Mouse (Mus musculus): Measurements from ENCODE around the gene Rimbp2. TPM values are rescaled to one million over a fixed set of nuclear protein-coding genes. Genes with fewer than 3 reads are reported as not detected.
"Not testable (repeated sequence)": the region's sequence is repeated elsewhere in the genome, so short reads cannot be mapped to it uniquely, and the experiment has no call there.

Gene Rimbp2
- total RNA-seq, 2 experiments from 2014 or later = 67.1 to 68.9 TPM

DNA sequence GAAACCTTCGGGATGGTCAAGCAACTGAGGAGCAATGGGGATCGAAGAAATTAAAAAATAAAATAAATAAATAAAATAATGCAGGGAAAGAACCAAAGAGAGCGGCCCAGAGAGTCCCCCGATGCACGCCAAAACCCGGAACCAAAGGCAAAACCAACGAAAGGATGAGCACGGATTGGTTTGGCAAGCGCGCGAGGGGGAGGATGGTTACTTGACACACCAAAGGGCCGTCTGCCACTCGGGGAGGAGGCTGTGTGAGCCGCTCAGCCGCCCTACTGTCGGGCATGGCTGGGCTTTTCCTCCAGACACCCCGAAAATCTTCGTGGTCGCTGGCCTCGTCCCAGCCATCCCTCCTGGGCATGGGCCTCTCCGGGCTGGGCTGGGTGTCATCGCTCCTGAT lies 171.7 kb downstream of the Rimbp2 start:
- no peak for DNase-seq
- intact Hi-C loops (cut with DNase I) = no loop called here

DNA sequence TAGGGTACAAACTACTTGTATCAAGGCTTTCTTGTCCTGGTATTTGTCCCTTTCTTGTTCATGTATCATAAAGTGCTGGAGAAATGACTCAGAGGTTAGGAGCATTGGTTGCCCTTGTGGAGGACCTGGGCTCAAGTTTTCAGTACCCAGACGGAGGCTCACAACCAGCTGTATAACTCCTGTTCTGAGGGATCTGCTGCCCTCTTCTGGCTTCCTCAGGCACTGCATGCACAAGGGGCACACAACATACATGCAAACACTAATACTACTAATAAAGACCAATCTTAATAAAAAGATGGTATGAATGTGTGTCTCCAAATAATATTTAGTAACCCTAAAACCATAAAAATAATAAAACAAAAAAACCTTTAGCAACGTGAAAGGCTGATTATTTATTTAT lies 176.9 kb downstream of the Rimbp2 start:
- no peak for DNase-seq
- intact Hi-C loops (cut with DNase I) = no loop called here

DNA sequence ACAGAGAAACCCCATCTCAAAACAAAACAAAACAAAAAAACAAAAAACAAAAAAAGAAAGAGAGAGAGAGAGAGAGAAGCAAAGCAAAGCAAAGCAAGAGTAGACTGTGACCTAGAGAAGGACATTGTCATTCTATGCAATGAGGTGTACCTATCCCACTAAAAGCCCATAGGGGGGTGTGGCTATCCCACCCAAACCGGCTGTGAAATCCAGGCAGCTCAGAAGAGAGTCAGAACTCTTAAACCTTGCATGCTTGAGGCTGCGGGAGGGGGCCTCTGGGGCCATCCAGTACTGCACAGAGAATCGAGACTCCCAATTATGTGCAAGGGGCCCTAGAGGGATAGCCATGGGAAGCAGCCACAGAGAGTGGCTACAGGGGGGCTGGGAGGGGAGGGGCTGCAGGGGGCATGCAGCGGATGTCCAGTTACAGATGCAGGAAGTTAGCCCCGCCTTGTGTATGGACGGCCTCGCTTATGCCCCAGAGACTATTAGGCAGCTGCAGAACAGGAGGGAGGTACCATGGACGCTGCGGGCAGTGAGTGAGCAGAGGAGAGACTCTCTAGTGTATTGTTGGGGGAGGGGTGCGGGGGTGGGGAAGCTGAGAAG lies 184.2 kb downstream of the Rimbp2 start:
- DNase-seq = no peak
- intact Hi-C loops (cut with DNase I) = no loop called here

- intact Hi-C loops (cut with DNase I) = no loop called here
- DNase-seq = peak; percentile 33
Observed at GRCm38 (mm10) chr5:128761118-128761517, 192.2 kb downstream of the Rimbp2 start.

DNA sequence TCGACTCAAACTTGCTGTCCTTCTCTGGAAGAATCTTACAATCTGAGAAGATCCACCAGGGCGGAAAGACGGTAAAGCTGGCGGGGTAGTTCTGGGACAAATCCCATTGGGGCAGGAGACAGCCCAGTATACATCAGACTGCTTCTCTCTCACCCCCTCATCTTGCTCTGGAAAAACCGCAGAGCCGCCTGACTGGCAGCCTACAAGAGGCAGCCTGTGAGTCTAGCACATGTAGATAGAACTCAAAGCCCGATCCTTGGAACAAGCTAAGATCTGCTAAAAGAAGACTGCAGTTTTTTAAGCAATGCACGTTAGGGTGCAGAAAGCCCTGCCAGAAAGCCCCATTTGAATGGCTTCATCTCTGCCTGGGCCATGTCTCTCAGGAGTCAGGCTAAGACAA lies 207.0 kb downstream of the Rimbp2 start:
- intact Hi-C loops (cut with DNase I) = no loop called here
- DNase-seq = no peak

- DNase-seq = no peak
- intact Hi-C loops (cut with DNase I) = no loop called here
Observed at GRCm38 (mm10) chr5:128745206-128745605, 208.1 kb downstream of the Rimbp2 start.

- intact Hi-C loops (cut with DNase I) = no loop called here
- peak; percentile 41 for DNase-seq
Observed at GRCm38 (mm10) chr5:128744351-128744750, 208.9 kb downstream of the Rimbp2 start.

DNA sequence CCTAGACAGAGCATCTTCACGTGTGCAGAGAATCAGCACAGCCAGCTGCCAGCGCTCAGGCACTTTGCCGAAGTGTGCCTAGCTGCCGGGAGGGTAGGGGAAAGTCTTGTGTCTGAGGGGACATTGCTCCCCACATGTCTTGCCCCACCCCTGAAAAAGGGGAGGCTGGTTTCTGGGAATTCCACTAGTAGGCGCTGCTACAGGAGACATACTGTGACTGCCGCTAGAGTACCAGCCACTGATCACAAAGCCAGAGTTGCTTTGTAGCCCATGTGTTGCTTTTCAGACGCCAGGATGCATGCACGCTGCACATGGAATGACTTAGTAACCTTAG lies 213.5 kb downstream of the Rimbp2 start:
- DNase-seq = no peak
- intact Hi-C loops (cut with DNase I) = no loop called here

GRCm38 (mm10) chr5:128739168-128739837 lies 214.0 kb downstream of the Rimbp2 start:
- no peak for DNase-seq
- intact Hi-C loops (cut with DNase I) = no loop called here

DNA sequence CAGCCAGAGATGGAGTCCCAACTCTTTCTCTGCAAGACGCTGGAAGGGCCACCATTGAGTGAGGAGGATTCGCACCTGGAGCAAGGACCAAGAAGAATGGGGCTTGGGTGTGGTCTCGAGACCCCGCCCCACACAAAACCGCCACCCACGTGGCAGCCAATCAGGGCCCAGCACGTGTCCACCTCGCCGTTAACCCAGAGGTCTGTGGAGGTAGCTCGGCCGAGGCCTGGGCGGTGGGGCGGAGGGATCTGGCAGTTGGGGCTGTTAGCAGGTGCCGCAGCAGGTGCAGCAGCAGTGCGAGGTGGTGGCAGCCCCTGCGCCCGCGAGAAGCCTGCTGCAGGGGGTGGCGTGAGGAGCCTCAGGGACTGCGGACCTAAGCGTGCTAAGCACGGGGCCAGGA lies 217.4 kb downstream of the Rimbp2 start:
- no peak for DNase-seq

DNA sequence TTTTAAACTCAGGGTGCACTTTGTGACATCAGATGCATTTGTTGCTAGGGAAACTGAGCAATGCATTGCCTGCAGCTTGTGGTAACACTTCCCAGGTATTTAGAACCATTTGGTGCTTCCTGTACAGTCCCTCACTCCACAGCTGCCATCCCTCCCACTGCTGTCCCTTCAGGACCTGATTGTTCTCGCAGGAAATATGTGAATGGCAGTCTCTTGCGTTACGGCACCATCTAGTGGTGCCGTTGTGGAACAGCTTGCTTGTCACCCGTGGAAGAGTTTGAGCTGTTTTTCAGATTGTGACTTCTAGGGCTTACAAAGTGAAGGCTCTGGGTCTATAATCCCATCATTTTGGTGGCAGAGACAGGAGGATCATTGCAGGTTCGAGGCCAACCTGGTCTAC lies 219.3 kb downstream of the Rimbp2 start:
- intact Hi-C loops (cut with DNase I) = loop anchor here (2.0 to 5.0 kb wide), 2 partner anchors 211 to 238 kb away; no protein-coding TSS in a partner anchor
- DNase-seq = peak; percentile 50

More for the DNA sequence above, 217.4 kb downstream of the Rimbp2 start:
- intact Hi-C loops (cut with DNase I) = loop anchor here (2.0 kb wide), 1 partner anchor 213 kb away; no protein-coding TSS in a partner anchor

- DNase-seq = no peak
- intact Hi-C loops (cut with DNase I) = loop anchor here (5.0 kb wide), 1 partner anchor 240 kb away; no protein-coding TSS in a partner anchor
Observed at GRCm38 (mm10) chr5:128732416-128733014, 220.8 kb downstream of the Rimbp2 start.

GRCm38 (mm10) chr5:128730634-128731033 lies 222.7 kb downstream of the Rimbp2 start:
- peak; percentile 69 for DNase-seq
- intact Hi-C loops (cut with DNase I) = loop anchor here (5.0 kb wide), 1 partner anchor 242 kb away; no protein-coding TSS in a partner anchor

- intact Hi-C loops (cut with DNase I) = no loop called here
- DNase-seq = no peak
Observed at GRCm38 (mm10) chr5:128729341-128729740, 223.9 kb downstream of the Rimbp2 start.

- intact Hi-C loops (cut with DNase I); DNase-seq: not testable (repeated sequence)
Observed at GRCm38 (mm10) chr5:128720461-128720860, 232.8 kb downstream of the Rimbp2 start.

DNA sequence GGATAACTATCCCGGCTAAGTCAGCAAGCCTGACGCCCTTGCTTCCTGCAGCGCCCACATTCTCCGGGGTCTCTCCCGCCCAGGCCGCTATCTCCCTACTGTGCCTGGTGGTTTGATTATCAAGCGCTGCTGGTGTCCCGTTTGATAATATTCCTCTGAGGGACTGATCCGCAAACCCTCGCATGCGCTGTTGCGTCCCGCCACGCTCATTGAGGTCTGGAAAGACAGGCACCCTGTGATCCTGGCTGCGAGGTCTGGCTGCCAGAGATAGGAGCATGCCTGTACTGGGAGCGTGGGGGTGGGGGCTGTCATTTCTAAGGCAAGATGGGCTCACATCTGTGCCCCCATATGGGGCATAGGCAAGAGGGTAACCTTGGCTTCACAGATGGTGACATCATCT lies 238.1 kb downstream of the Rimbp2 start:
- no peak for DNase-seq
- intact Hi-C loops (cut with DNase I) = no loop called here

DNA sequence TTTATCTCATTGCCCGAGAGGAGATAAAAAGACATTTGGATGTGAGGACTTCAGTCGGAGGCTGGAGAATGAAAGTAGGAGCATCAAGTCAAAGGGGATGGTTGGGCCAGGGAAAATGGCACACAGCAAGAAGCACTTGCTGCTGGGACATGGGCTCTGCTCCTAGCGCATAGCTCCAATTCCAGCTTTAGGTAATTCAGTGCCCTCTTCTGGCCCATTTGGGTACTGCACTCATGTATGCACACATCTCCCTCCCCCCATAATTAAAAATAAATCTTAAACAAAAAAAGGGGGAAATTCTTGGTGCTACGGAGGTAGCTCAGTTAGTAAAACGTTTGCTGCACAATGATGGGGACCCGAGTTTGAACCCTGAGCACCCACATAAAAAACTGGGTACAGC lies 241.4 kb downstream of the Rimbp2 start:
- DNase-seq = peak; percentile 41
- intact Hi-C loops (cut with DNase I) = no loop called here

GRCm38 (mm10) chr5:128710596-128710995 lies 242.7 kb downstream of the Rimbp2 start:
- DNase-seq = no peak
- intact Hi-C loops (cut with DNase I) = no loop called here

DNA sequence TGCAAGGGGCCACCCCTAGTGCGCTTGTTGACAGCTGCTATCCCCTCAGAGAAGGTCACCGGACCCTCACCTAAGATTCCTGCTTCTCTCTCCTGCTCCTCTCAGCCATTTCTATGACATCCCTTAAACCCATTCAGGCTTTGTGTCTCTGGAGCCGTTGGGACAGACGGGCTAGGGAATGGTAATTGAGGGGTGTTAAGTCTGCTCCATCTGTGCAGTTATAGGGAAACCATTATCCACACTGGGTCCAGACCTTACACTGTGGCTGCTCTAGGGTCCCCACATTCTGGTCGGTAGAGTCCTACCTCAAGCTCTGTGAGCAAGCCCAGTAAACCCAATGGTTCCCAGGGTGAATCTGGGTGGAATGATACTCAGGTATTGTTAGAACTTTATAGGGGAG lies 244.4 kb downstream of the Rimbp2 start:
- DNase-seq = no peak
- intact Hi-C loops (cut with DNase I) = no loop called here
